In genomic region chr5:106191141-106191540, GRCm38 (mm10) we compare ENCODE assay signal across 23 mouse cellular contexts.
DNase-seq lines count a peak whose midpoint lies in the region; ATAC-seq and TF ChIP-seq lines count a peak whose summit lies in the region.
"Had no signal": no experiment of that assay in that cellular context is flagged by ENCODE, and none has a peak within 500 bp of the region (broad histone marks: within the 10 kb centered on the region; RNA-seq: fewer than 3 reads in every experiment).

No protein-coding gene starts in this region.

- H3K27ac ChIP-seq in heart, embryonic 11.5 days (ENCODE audit: low read depth, low read length) = no peak overlapping the region
- H3K27ac ChIP-seq in midbrain, embryonic 16.5 days (ENCODE audit: low read length) = no peak overlapping the region
- H3K27ac ChIP-seq: embryonic facial prominence, embryonic 13.5 days; forebrain, embryonic 13.5 days; forebrain, embryonic 15.5 days had no signal

- no peak overlapping the region for H3K4me2 ChIP-seq in heart, embryonic 11.5 days
- no peak overlapping the region for H3K4me2 ChIP-seq in midbrain, embryonic 16.5 days (ENCODE audit: low read length)
- H3K4me2 ChIP-seq: embryonic facial prominence, embryonic 13.5 days; forebrain, embryonic 13.5 days; forebrain, embryonic 15.5 days had no signal

- H3K9ac ChIP-seq in heart, embryonic 11.5 days (ENCODE audit: low read depth, low read length) = no peak overlapping the region
- H3K9ac ChIP-seq in midbrain, embryonic 16.5 days (ENCODE audit: low read depth, low read length) = no peak overlapping the region
- H3K9ac ChIP-seq: embryonic facial prominence, embryonic 13.5 days; forebrain, embryonic 13.5 days; forebrain, embryonic 15.5 days; forebrain, postnatal 0 days had no signal

- H3K4me1 ChIP-seq in heart, embryonic 11.5 days (ENCODE audit: control insufficient read depth, insufficient read depth, low read length) = no peaks in the 10 kb centered on the region
- no peaks in the 10 kb centered on the region for H3K4me1 ChIP-seq in midbrain, embryonic 16.5 days (ENCODE audit: control insufficient read depth, insufficient read depth, low read length)
- H3K4me1 ChIP-seq: embryonic facial prominence, embryonic 13.5 days; forebrain, embryonic 13.5 days; forebrain, embryonic 15.5 days had no signal

- peaks cover 16% of the 10 kb centered on the region for H3K27me3 ChIP-seq in Patski
- no peaks in the 10 kb centered on the region for H3K27me3 ChIP-seq in heart, embryonic 11.5 days (ENCODE audit: control insufficient read depth, insufficient read depth, low read length)
- H3K27me3 ChIP-seq in midbrain, embryonic 16.5 days (ENCODE audit: control insufficient read depth, insufficient read depth, low read depth, low read length) = no peaks in the 10 kb centered on the region
- H3K27me3 ChIP-seq: CH12.LX; embryonic facial prominence, embryonic 13.5 days; forebrain, embryonic 13.5 days; forebrain, embryonic 15.5 days had no signal

- in situ Hi-C loops in Patski (cut with MboI; ENCODE audit: low pct_unique_long_range_greater_than_20kb) = no loop called here

- ATAC-seq in Patski = no peak
- ATAC-seq in heart, embryonic 11.5 days (replicated peaks; ENCODE audit: insufficient number of reproducible peaks, low FRiP score, low TSS enrichment) = no peak
- no peak for ATAC-seq in midbrain, embryonic 16.5 days
- ATAC-seq: CD4-positive, CD25-positive, alpha-beta regulatory T cell, adult 4 months; forebrain, embryonic 13.5 days; forebrain, embryonic 15.5 days; forebrain, postnatal 0 days had no signal

- DNase-seq in retina, postnatal 1 day = peak; percentile 32
- no peak for DNase-seq in retina, embryonic 14.5 days (ENCODE audit: low spot score)
- DNase-seq in 3T3-L1 (ENCODE audit: low read depth, low spot score) (peak; percentile 45), Patski (ENCODE audit: low read depth, low spot score) (peak; percentile 53)
- DNase-seq in cerebellum, adult 9-10 months = no peak
- DNase-seq: adrenal gland, adult 2 months; adrenal gland, postnatal 10 days; adrenal gland, postnatal 25 days; B cell, adult 2 months; cerebellum, adult 11 months; cerebellum, adult 18-20 months; cerebellum, adult 8-10 months; cerebellum, postnatal 10 days; cerebellum, postnatal 25 days; forebrain, postnatal 0 days had no signal

- no peak for TF ChIP-seq CTCF in Patski (IDR thresholded peaks at IDR 0.05)

- WGBS in heart, embryonic 11.5 days (ENCODE audit: insufficient replicate concordance) = 86% methylated on average over 11 of the region's 11 CpGs
- 90% methylated on average over 11 of the region's 11 CpGs for WGBS in midbrain, embryonic 16.5 days

- CTCF ChIA-PET in Patski (lab: Charles Lee) = no interaction called here

- POLR2A ChIA-PET in Patski (lab: Charles Lee) = no interaction called here

- no peak overlapping the region for H3K4me3 ChIP-seq in heart, embryonic 11.5 days (ENCODE audit: low read depth, low read length)
- H3K4me3 ChIP-seq in midbrain, embryonic 16.5 days (ENCODE audit: low read depth, low read length) = no peak overlapping the region
- H3K4me3 ChIP-seq: embryonic facial prominence, embryonic 13.5 days; forebrain, embryonic 13.5 days; forebrain, embryonic 15.5 days had no signal

- H3K9me3 ChIP-seq in heart, embryonic 11.5 days (replicated peaks; ENCODE audit: control insufficient read depth, low read length) = no peaks in the 10 kb centered on the region
- H3K9me3 ChIP-seq in midbrain, embryonic 16.5 days (replicated peaks; ENCODE audit: control insufficient read depth, low read length, poor library complexity, severe bottlenecking) = peaks cover 2% of the 10 kb centered on the region; the same call in 1 of the 2 replicates
- H3K9me3 ChIP-seq: embryonic facial prominence, embryonic 13.5 days; forebrain, embryonic 13.5 days; forebrain, embryonic 15.5 days had no signal

- no peaks in the 10 kb centered on the region for H3K36me3 ChIP-seq in heart, embryonic 11.5 days (ENCODE audit: control insufficient read depth, insufficient read depth, low read length)
- no peaks in the 10 kb centered on the region for H3K36me3 ChIP-seq in midbrain, embryonic 16.5 days (ENCODE audit: control insufficient read depth, insufficient read depth, low read length)
- H3K36me3 ChIP-seq: embryonic facial prominence, embryonic 13.5 days; forebrain, embryonic 15.5 days; G1E had no signal

Comparison
In these comparisons a context has a peak if more than half of its experiments do, and no peak if none do; other contexts are left out.
1. DNase-seq: peak in retina, postnatal 1 day (single experiment), 3T3-L1 (single experiment) and Patski (single experiment); none in retina, embryonic 14.5 days (single experiment) and cerebellum, adult 9-10 months (single experiment).